Mouse (Mus musculus) kidney, postnatal 0 days (tissue): ENCODE measurements around the gene Nat8. TPM values are rescaled to one million over a fixed set of nuclear protein-coding genes. Genes with fewer than 3 reads are reported as not detected.

ENCODE experiments used
- ATAC-seq: fragments of 200-750 bp; cut with Nextera tagmentation; replicated peaks from 2 replicates; pipeline ENCODE4 v1.8.0; 2017; ENCODE audit warnings: low read depth, moderate number of reproducible peaks, moderate TSS enrichment, moderate library complexity; ENCODE audit not compliant: low FRiP score
- DNase-seq: peaks from one replicate; pipeline ENCODE4 v3.0.0-alpha.2; 2016; ENCODE audit warnings: low spot score
- H3K27ac ChIP-seq: fragments of 300-500 bp; sonication (generic); 2 replicates; pipeline ENCODE4 v1.5.1; 2014; ENCODE audit warnings: mild to moderate bottlenecking
- H3K27me3 ChIP-seq: fragments of 300-500 bp; sonication (generic); 2 replicates; pipeline ENCODE4 v1.6.1; 2014; ENCODE audit warnings: low read length, mixed read lengths; ENCODE audit not compliant: insufficient read depth
- H3K36me3 ChIP-seq: fragments of 300-500 bp; sonication (generic); 2 replicates; pipeline ENCODE4 v1.6.1; 2014; ENCODE audit warnings: low read length, mixed read lengths; ENCODE audit not compliant: insufficient read depth
- H3K4me1 ChIP-seq: fragments of 300-500 bp; sonication (generic); replicated peaks from 2 replicates; pipeline ENCODE4 v1.6.1; 2014; ENCODE audit warnings: antibody characterized with exemption, low read length, mixed read lengths; ENCODE audit not compliant: insufficient read depth
- H3K4me2 ChIP-seq: fragments of 300-500 bp; sonication (generic); 2 replicates; pipeline ENCODE4 v1.6.1; 2014; ENCODE audit warnings: mild to moderate bottlenecking, low read length, moderate library complexity, mixed read lengths
- H3K4me3 ChIP-seq: fragments of 300-500 bp; sonication (generic); replicated peaks from 2 replicates; pipeline ENCODE4 v1.5.1; 2014; ENCODE audit warnings: low read depth, low read length
- H3K9ac ChIP-seq: fragments of 300-500 bp; sonication (generic); 2 replicates; pipeline ENCODE4 v1.6.1; 2014; ENCODE audit warnings: low read depth, low read length
- H3K9me3 ChIP-seq: fragments of 300-500 bp; sonication (generic); replicated peaks from 2 replicates; pipeline ENCODE4 v1.6.1; 2016; ENCODE audit warnings: low read length, inconsistent platforms, mixed read lengths
- CTCF ChIP-seq: IDR thresholded peaks from 2 replicates; pipeline ENCODE4 v1.5.1; 2016; ENCODE audit warnings: antibody characterized with exemption, low read depth, mild to moderate bottlenecking, moderate library complexity
- WGBS: fragments of 180-500 bp; shearing (Covaris S2); extraction: QIAGEN DNeasy Blood & Tissue Kit; methylation state at CpG from one replicate; pipeline ENCODE4 v1.1.7; 2014; 5-methylcytosine and 5-hydroxymethylcytosine counted together
- polyA plus RNA-seq: library from polyadenylated mRNA; unstranded; fragments of >200 nt; fragmentation: Nextera tagmentation; extraction: Ambion mirVana; gene quantifications from 2 replicates; pipeline ENCODE4 v1.2.1, GENCODE M21; 2015

Nat8 gene
- polyA plus RNA-seq, 1 experiment from 2014 or later: 26.8 TPM

GRCm38 (mm10) chr6:85863840-85864239 lies 32.0 kb upstream of the Nat8 start:
- TF ChIP-seq CTCF: no peak
- Histone ChIP-seq H3K4me1 (no peaks in the 10 kb centered on the region), H3K9ac (no peak overlapping the region), H3K4me3 (no peak overlapping the region), H3K9me3 (no peaks in the 10 kb centered on the region), H3K36me3 (no peaks in the 10 kb centered on the region), H3K4me2 (no peak overlapping the region), H3K27ac (no peak overlapping the region), H3K27me3 (no peaks in the 10 kb centered on the region)
- DNase-seq: no peak
- 84% methylated on average over 2 of the region's 2 CpGs for whole genome bisulfite sequencing
- no peak for ATAC-seq

GRCm38 (mm10) chr6:85863136-85863535 lies 31.3 kb upstream of the Nat8 start:
- Histone ChIP-seq H3K4me2 (no peak overlapping the region), H3K4me1 (no peaks in the 10 kb centered on the region), H3K9me3 (no peaks in the 10 kb centered on the region), H3K4me3 (no peak overlapping the region), H3K36me3 (no peaks in the 10 kb centered on the region), H3K9ac (no peak overlapping the region), H3K27me3 (no peaks in the 10 kb centered on the region), H3K27ac (no peak overlapping the region)
- no peak for DNase-seq
- TF ChIP-seq CTCF: no peak
- WGBS: 89% methylated on average over 2 of the region's 2 CpGs
- ATAC-seq: no peak

DNA sequence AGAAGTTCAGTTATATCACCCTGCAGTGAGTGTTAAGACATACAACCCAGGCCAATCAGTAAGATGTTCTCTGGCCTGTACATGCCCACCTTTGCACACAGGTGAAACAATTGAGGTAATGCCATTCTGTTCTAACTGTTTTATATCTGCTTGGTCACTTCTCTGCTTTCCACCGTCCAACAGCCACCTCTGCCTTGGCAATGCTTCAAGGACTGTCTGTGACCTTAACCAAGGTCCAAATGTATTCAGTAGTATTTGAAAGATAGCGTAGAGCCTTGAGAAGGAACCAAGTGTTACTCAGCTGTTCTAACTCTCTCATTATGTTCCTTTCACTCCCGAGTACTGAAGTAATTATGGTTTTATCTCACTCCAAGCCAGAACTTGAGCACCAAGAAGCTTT lies 30.7 kb upstream of the Nat8 start:
- no peak overlapping the region for H3K4me3 ChIP-seq
- no peaks in the 10 kb centered on the region for H3K4me1 ChIP-seq
- DNase-seq (no peak), ATAC-seq (no peak)
- no peaks in the 10 kb centered on the region for H3K36me3 ChIP-seq
- no peak overlapping the region for H3K9ac ChIP-seq
- WGBS: 72% methylated on average over 3 of the region's 3 CpGs
- H3K4me2 ChIP-seq: no peak overlapping the region
- no peak for TF ChIP-seq CTCF
- no peaks in the 10 kb centered on the region for H3K9me3 ChIP-seq
- H3K27me3 ChIP-seq: no peaks in the 10 kb centered on the region
- no peak overlapping the region for H3K27ac ChIP-seq

DNA sequence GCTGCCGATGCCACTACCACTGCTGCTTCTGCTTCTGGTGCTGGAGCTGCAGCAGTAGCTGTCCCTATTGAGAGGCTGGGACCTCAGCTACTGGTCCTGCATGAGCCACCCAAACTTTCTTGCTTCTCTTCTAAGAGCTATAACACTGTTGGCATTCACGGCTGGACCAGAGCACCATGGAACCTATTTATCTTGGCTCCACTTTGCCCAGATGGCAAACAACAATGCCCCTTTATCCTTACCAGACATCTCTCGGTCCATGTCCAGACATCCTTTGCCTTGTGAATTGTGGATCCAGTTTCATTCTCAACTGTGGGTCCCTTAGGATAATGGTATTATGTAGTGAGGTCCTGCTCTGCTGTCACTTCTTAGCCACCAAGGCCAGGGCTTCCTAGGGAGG lies 29.4 kb upstream of the Nat8 start:
- DNase-seq: no peak
- H3K9ac ChIP-seq: no peak overlapping the region
- H3K4me1 ChIP-seq: no peaks in the 10 kb centered on the region
- H3K27ac ChIP-seq: no peak overlapping the region
- no peak overlapping the region for H3K4me3 ChIP-seq
- no peak for ATAC-seq
- 85% methylated on average over 3 of the region's 3 CpGs for WGBS
- no peak for TF ChIP-seq CTCF
- no peaks in the 10 kb centered on the region for H3K27me3 ChIP-seq
- H3K9me3 ChIP-seq: no peaks in the 10 kb centered on the region
- no peaks in the 10 kb centered on the region for H3K36me3 ChIP-seq
- no peak overlapping the region for H3K4me2 ChIP-seq

GRCm38 (mm10) chr6:85856194-85856678 lies 24.4 kb upstream of the Nat8 start:
- H3K36me3 ChIP-seq: no peaks in the 10 kb centered on the region
- H3K9me3 ChIP-seq: no peaks in the 10 kb centered on the region
- TF ChIP-seq CTCF: no peak
- ATAC-seq: peak; percentile 49; the same call in 1 of the 2 replicates
- no peak overlapping the region for H3K4me3 ChIP-seq
- WGBS: 62% methylated on average over 1 of the region's 1 CpGs
- DNase-seq: peak; percentile 35
- no peak overlapping the region for H3K4me2 ChIP-seq
- H3K4me1 ChIP-seq: no peaks in the 10 kb centered on the region
- no peak overlapping the region for H3K27ac ChIP-seq
- H3K27me3 ChIP-seq: no peaks in the 10 kb centered on the region
- H3K9ac ChIP-seq: no peak overlapping the region

- 0 out of 2 replicates have a peak, but pooled peaks have one; percentile 25 for ATAC-seq
- no peak for TF ChIP-seq CTCF
- WGBS: 76% methylated on average over 3 of the region's 3 CpGs
Measured at GRCm38 (mm10) chr6:85853481-85853880, 21.6 kb upstream of the Nat8 start.

More at GRCm38 (mm10) chr6:85853481-85853880, 21.6 kb upstream of the Nat8 start:
- H3K27ac ChIP-seq: no peak overlapping the region
- no peaks in the 10 kb centered on the region for H3K4me1 ChIP-seq
- H3K4me2 ChIP-seq: no peak overlapping the region
- H3K4me3 ChIP-seq: no peak overlapping the region
- no peaks in the 10 kb centered on the region for H3K27me3 ChIP-seq
- H3K9ac ChIP-seq: no peak overlapping the region
- DNase-seq: no peak
- H3K36me3 ChIP-seq: no peaks in the 10 kb centered on the region
- H3K9me3 ChIP-seq: no peaks in the 10 kb centered on the region
